Mouse (Mus musculus) CH12.LX (cell line): Measurements from ENCODE around the gene Gapdhs. TPM values are rescaled to one million over a fixed set of nuclear protein-coding genes. Genes with fewer than 3 reads are reported as not detected.

Experiments used
- DNase-seq: peaks from one replicate; pipeline ENCODE4 v3.0.0-alpha.2; 2013; ENCODE audit errors: extremely low read depth
- H3K27ac ChIP-seq: 2 replicates; pipeline ENCODE4 v1.5.1; 2012; ENCODE audit warnings: low read depth, mild to moderate bottlenecking, control low read depth, moderate library complexity; ENCODE audit not compliant: insufficient read depth
- H3K27me3 ChIP-seq: replicated peaks from 2 replicates; pipeline ENCODE3; 2012; ENCODE audit warnings: inconsistent platforms
- H3K36me3 ChIP-seq, 2 experiments: replicated peaks in 1 of 2; 2 replicates each; pipeline versions ENCODE3 to v1.6.1; 2012; ENCODE audit warnings: inconsistent platforms in 1 of 2, low read length in 1 of 2, mild to moderate bottlenecking in 1 of 2, mixed read lengths in 1 of 2, moderate library complexity in 1 of 2; ENCODE audit not compliant: control insufficient read depth in 1 of 2, insufficient read depth in 1 of 2
- H3K4me1 ChIP-seq, 2 experiments: 2 replicates each; pipeline ENCODE4 v1.6.1; 2012; ENCODE audit warnings: inconsistent platforms in 1 of 2, moderate library complexity in 1 of 2; ENCODE audit not compliant: insufficient read depth in 2 of 2, control insufficient read depth in 1 of 2
- H3K4me2 ChIP-seq: 2 replicates; pipeline ENCODE4 v1.6.1; 2012; ENCODE audit warnings: low read depth, mild to moderate bottlenecking, control low read depth; ENCODE audit not compliant: poor library complexity, insufficient read depth, severe bottlenecking
- H3K4me3 ChIP-seq, 3 experiments: fragments of 150-350 bp in 1 of 3; sonication (generic) in 1 of 3; replicated peaks in 1 of 3; 2 replicates each; pipeline versions ENCODE3 to v1.5.1; 2011 to 2012; ENCODE audit warnings: low read depth in 2 of 3, low read length in 2 of 3, mild to moderate bottlenecking in 2 of 3, moderate library complexity in 2 of 3, control low read depth in 1 of 3, improper control_type of control experiment in 1 of 3, inconsistent platforms in 1 of 3, mixed read lengths in 1 of 3; ENCODE audit not compliant: poor library complexity in 1 of 3
- H3K79me2 ChIP-seq: replicated peaks from 2 replicates; pipeline ENCODE4 v1.6.1; 2012; ENCODE audit warnings: mild to moderate bottlenecking, moderate library complexity; ENCODE audit not compliant: control insufficient read depth, poor library complexity, insufficient read depth, severe bottlenecking; ENCODE audit errors: extremely low read depth
- H3K9ac ChIP-seq: 2 replicates; pipeline ENCODE4 v1.6.1; 2012; ENCODE audit warnings: low read depth, mild to moderate bottlenecking, control low read depth, moderate library complexity; ENCODE audit not compliant: insufficient read depth
- H3K9me3 ChIP-seq: replicated peaks from 2 replicates; pipeline ENCODE3; 2012; ENCODE audit warnings: low read length, inconsistent platforms, mixed read lengths
- E2F4 ChIP-seq: IDR thresholded peaks from 2 replicates; pipeline ENCODE4 v1.6.1; 2011; ENCODE audit warnings: low read depth, low read length, improper control_type of control experiment; ENCODE audit not compliant: insufficient replicate concordance
- ELF1 ChIP-seq: IDR thresholded peaks from 2 replicates; pipeline ENCODE4 v1.6.1; 2014; ENCODE audit warnings: low read depth, mild to moderate bottlenecking, inconsistent platforms, low read length, improper control_type of control experiment
- EP300 ChIP-seq: IDR thresholded peaks from 2 replicates; pipeline ENCODE4 v1.6.1; 2011; ENCODE audit warnings: low read length, improper control_type of control experiment
- GABPA ChIP-seq: IDR thresholded peaks from 2 replicates; pipeline ENCODE4 v1.6.1; 2012; ENCODE audit warnings: low read depth, low read length, improper control_type of control experiment, inconsistent platforms; ENCODE audit not compliant: insufficient replicate concordance
- HCFC1 ChIP-seq: IDR thresholded peaks from 2 replicates; pipeline ENCODE4 v1.6.1; 2012; ENCODE audit warnings: low read depth, mild to moderate bottlenecking, inconsistent platforms, low read length, improper control_type of control experiment
- MAFK ChIP-seq: IDR thresholded peaks from 2 replicates; pipeline ENCODE4 v1.6.1; 2011; ENCODE audit warnings: low read length, improper control_type of control experiment; ENCODE audit not compliant: insufficient replicate concordance
- MAX ChIP-seq: IDR thresholded peaks from 2 replicates; pipeline ENCODE4 v1.6.1; 2011; ENCODE audit warnings: low read length, improper control_type of control experiment
- MAZ ChIP-seq: IDR thresholded peaks from 2 replicates; pipeline ENCODE4 v1.6.1; 2012; ENCODE audit warnings: low read depth, mild to moderate bottlenecking, inconsistent platforms, low read length, improper control_type of control experiment, moderate library complexity
- PAX5 ChIP-seq: IDR thresholded peaks from 2 replicates; pipeline ENCODE4 v1.6.1; 2012; ENCODE audit warnings: low read length, inconsistent platforms, mixed read lengths
- RAD21 ChIP-seq: IDR thresholded peaks from 2 replicates; pipeline ENCODE4 v1.6.1; 2011; ENCODE audit warnings: low read depth, mild to moderate bottlenecking, low read length, improper control_type of control experiment, moderate library complexity
- SIN3A ChIP-seq: IDR thresholded peaks from 2 replicates; pipeline ENCODE4 v1.6.1; 2012; ENCODE audit warnings: low read length, improper control_type of control experiment, inconsistent platforms
- TBP ChIP-seq: conservative IDR thresholded peaks from 2 replicates; pipeline ENCODE4 v1.6.1; 2011; ENCODE audit warnings: low read depth, low read length, improper control_type of control experiment
- TCF12 ChIP-seq: IDR thresholded peaks from 2 replicates; pipeline ENCODE4 v1.6.1; 2014; ENCODE audit warnings: low read depth, mild to moderate bottlenecking, inconsistent platforms, low read length, improper control_type of control experiment
- UBTF ChIP-seq: IDR thresholded peaks from 2 replicates; pipeline ENCODE4 v1.6.1; 2012; ENCODE audit warnings: low read depth, mild to moderate bottlenecking, inconsistent platforms, low read length, improper control_type of control experiment, moderate library complexity
- ZMIZ1 ChIP-seq: IDR thresholded peaks from 2 replicates; pipeline ENCODE4 v1.6.1; 2012; ENCODE audit warnings: low read depth, mild to moderate bottlenecking, inconsistent platforms, low read length, improper control_type of control experiment
- ZNF384 ChIP-seq: IDR thresholded peaks from 2 replicates; pipeline ENCODE4 v1.6.1; 2012; ENCODE audit warnings: low read depth, low read length, improper control_type of control experiment, inconsistent platforms
- dilution Hi-C: fragments of 300-500 bp; cut with MboI; formaldehyde crosslinking; loops from 2 replicates; pipeline ENCODE4 v1.14.3; 2020; ENCODE audit warnings: low sequenced_read_pairs; ENCODE audit not compliant: extremely low pct_unique_long_range_greater_than_20kb, extremely low pct_ligation_motif_present
- in situ Hi-C: fragments of 300-500 bp; cut with MboI; formaldehyde crosslinking; loops from 3 replicates; pipeline ENCODE4 v1.14.3; 2019; ENCODE audit warnings: low sequenced_read_pairs, low pct_ligation_motif_present, low pct_unique_long_range_greater_than_20kb, mixed read lengths
- polyA plus RNA-seq: library from polyadenylated mRNA; unstranded; fragments of >175 nt; gene quantifications from 2 replicates; pipeline ENCODE4 v1.2.1, GENCODE M21; 2012; ENCODE audit warnings: low read depth; ENCODE audit not compliant: insufficient read length
- total RNA-seq, 2 experiments: library from RNA; depleted of rRNA; stranded (reverse); fragments of 300-350 nt in 1 of 2; fragments of >200 nt in 1 of 2; gene quantifications; 2 replicates each; pipeline ENCODE4 v1.2.3; 2012 to 2014

Gapdhs gene
- total and polyA plus RNA-seq, 3 experiments, result 0.89 to 1.7 TPM; not detected in 1

DNA sequence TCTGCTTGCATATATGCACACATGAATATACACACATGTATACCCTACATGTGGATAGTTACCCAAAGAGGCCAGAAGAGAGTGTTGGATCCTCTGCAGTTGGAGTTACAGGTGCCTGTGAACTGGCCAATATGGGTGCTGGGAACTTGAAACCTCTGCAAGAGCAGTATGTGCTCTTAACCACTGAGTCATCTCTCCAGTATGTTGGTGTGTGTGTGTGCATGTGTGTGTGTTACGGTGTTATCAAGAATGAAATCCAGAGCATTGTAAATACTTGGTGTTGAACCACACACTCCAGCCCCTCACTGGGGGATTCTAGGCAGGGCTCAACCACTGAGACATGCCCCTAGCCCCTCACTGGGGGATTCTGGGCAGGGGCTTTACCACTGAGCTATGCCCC is 36.0 kb downstream of the Gapdhs start:
- Histone ChIP-seq H3K9me3 (no peaks in the 10 kb centered on the region), H3K4me2 (no peak overlapping the region), H3K4me3 (no peak overlapping the region), H3K27ac (no peak overlapping the region), H3K27me3 (peaks cover 15% of the 10 kb centered on the region), H3K79me2 (no peaks in the 10 kb centered on the region), H3K9ac (no peak overlapping the region), H3K4me1 (peaks cover 0 to 4% of the 10 kb centered on the region in 2 experiments; a peak in 1 of 4 replicates), H3K36me3 (no peaks in the 10 kb centered on the region)
- TF ChIP-seq RAD21, result no peak
- TF ChIP-seq SIN3A, result no peak
- TF ChIP-seq PAX5, result no peak
- no peak for TF ChIP-seq UBTF
- TF ChIP-seq TCF12, result no peak
- no peak for TF ChIP-seq E2F4
- no peak for TF ChIP-seq EP300
- no peak for TF ChIP-seq GABPA
- no peak for TF ChIP-seq TBP
- no peak for TF ChIP-seq ELF1
- DNase-seq, result no peak
- in situ Hi-C loops (no loop called here), dilution Hi-C loops (no loop called here)

- Histone ChIP-seq H3K4me2 (no peak overlapping the region), H3K36me3 (no peaks in the 10 kb centered on the region), H3K9ac (no peak overlapping the region), H3K27ac (no peak overlapping the region), H3K9me3 (no peaks in the 10 kb centered on the region), H3K4me1 (peaks cover 0 to 4% of the 10 kb centered on the region in 2 experiments; a peak in 1 of 4 replicates), H3K79me2 (no peaks in the 10 kb centered on the region), H3K4me3 (no peak overlapping the region), H3K27me3 (peaks cover 8% of the 10 kb centered on the region)
- in situ Hi-C loops (no loop called here), dilution Hi-C loops (no loop called here)
- DNase-seq, result no peak
- no peak for TF ChIP-seq EP300
- TF ChIP-seq ZMIZ1, result no peak
- no peak for TF ChIP-seq PAX5
- no peak for TF ChIP-seq MAX
- no peak for TF ChIP-seq ZNF384
- no peak for TF ChIP-seq MAZ
- no peak for TF ChIP-seq HCFC1
- no peak for TF ChIP-seq MAFK
Measured at GRCm38 (mm10) chr7:30706214-30706882, 37.1 kb downstream of the Gapdhs start.
